Comparison of ENCODE assay signal across 25 mouse cellular contexts in genomic region chr16:51532496-51532895, GRCm38 (mm10).
DNase-seq lines count a peak whose midpoint lies in the region; ATAC-seq and TF ChIP-seq lines count a peak whose summit lies in the region.
"Had no signal": no experiment of that assay in that cellular context is flagged by ENCODE, and none has a peak within 500 bp of the region (broad histone marks: within the 10 kb centered on the region; RNA-seq: fewer than 3 reads in every experiment).

No protein-coding gene starts in this region.

- dilution Hi-C loops in CH12.LX (cut with MboI; ENCODE audit: extremely low pct_ligation_motif_present, extremely low pct_unique_long_range_greater_than_20kb, low sequenced_read_pairs), result no loop called here

- 96% methylated on average over 1 of the region's 1 CpGs for WGBS in midbrain, embryonic 11.5 days
- 94% methylated on average over 1 of the region's 1 CpGs for WGBS in midbrain, embryonic 14.5 days

- no peak overlapping the region for H3K9ac ChIP-seq in midbrain, embryonic 11.5 days (ENCODE audit: low read length)
- no peak overlapping the region for H3K9ac ChIP-seq in midbrain, embryonic 14.5 days (replicated peaks; ENCODE audit: low read length)
- H3K9ac ChIP-seq in CH12.LX (ENCODE audit: insufficient read depth, low read depth), result no peak overlapping the region
- H3K9ac ChIP-seq: embryonic facial prominence, embryonic 15.5 days; forebrain, embryonic 15.5 days; hindbrain, embryonic 12.5 days had no signal

- H3K36me3 ChIP-seq in midbrain, embryonic 11.5 days (ENCODE audit: control insufficient read depth, insufficient read depth, low read length), result no peaks in the 10 kb centered on the region
- no peaks in the 10 kb centered on the region for H3K36me3 ChIP-seq in midbrain, embryonic 14.5 days (ENCODE audit: control insufficient read depth, insufficient read depth, low read length)
- H3K36me3 ChIP-seq in CH12.LX (replicated peaks in 1 of 2; ENCODE audit: control insufficient read depth in 1 of 2, insufficient read depth in 1 of 2, low read length in 1 of 2), result no peaks in the 10 kb centered on the region
- H3K36me3 ChIP-seq: embryonic facial prominence, embryonic 15.5 days; forebrain, embryonic 10.5 days; forebrain, embryonic 15.5 days; heart, embryonic 10.5 days; hindbrain, embryonic 12.5 days had no signal

- no peak for TF ChIP-seq CTCF in CH12.LX (conservative IDR thresholded peaks at IDR 0.05 in 1 of 2, IDR thresholded peaks at IDR 0.05 in 1 of 2; ENCODE audit: low read depth in 2 of 2, low read length in 2 of 2)

- H3K9me3 ChIP-seq in midbrain, embryonic 11.5 days (ENCODE audit: control insufficient read depth, low read length), result no peaks in the 10 kb centered on the region
- no peaks in the 10 kb centered on the region for H3K9me3 ChIP-seq in midbrain, embryonic 14.5 days (ENCODE audit: control insufficient read depth, low read length)
- H3K9me3 ChIP-seq in CH12.LX (replicated peaks; ENCODE audit: low read length), result no peaks in the 10 kb centered on the region
- H3K9me3 ChIP-seq: embryonic facial prominence, embryonic 15.5 days; forebrain, embryonic 10.5 days; forebrain, embryonic 15.5 days; heart, embryonic 10.5 days; hindbrain, embryonic 12.5 days had no signal

- no peaks in the 10 kb centered on the region for H3K79me2 ChIP-seq in CH12.LX (replicated peaks; ENCODE audit: control insufficient read depth, extremely low read depth, insufficient read depth, poor library complexity, severe bottlenecking)

- ATAC-seq in midbrain, embryonic 11.5 days (ENCODE audit: low FRiP score), result no peak
- no peak for ATAC-seq in midbrain, embryonic 14.5 days (ENCODE audit: low FRiP score, low TSS enrichment)
- ATAC-seq: CD4-positive, CD25-positive, alpha-beta regulatory T cell, adult 4 months; forebrain, embryonic 15.5 days; hindbrain, embryonic 16.5 days; inflammation-experienced regulatory T-cells, adult 6 months had no signal

- TF ChIP-seq POLR2A in CH12.LX (IDR thresholded peaks at IDR 0.05; ENCODE audit: low read depth, low read length), result no peak

- in situ Hi-C loops in CH12.LX (cut with MboI; ENCODE audit: low pct_ligation_motif_present, low pct_unique_long_range_greater_than_20kb, low sequenced_read_pairs), result no loop called here

- no peak overlapping the region for H3K4me3 ChIP-seq in midbrain, embryonic 11.5 days (ENCODE audit: low read depth, low read length)
- no peak overlapping the region for H3K4me3 ChIP-seq in midbrain, embryonic 14.5 days (replicated peaks; ENCODE audit: low read depth, low read length)
- H3K4me3 ChIP-seq in CH12.LX (replicated peaks in 1 of 3; ENCODE audit: low read depth in 2 of 3, low read length in 2 of 3, poor library complexity in 1 of 3), result no peak overlapping the region
- H3K4me3 ChIP-seq: embryonic facial prominence, embryonic 15.5 days; erythroblast, embryonic 14.5 days; forebrain, embryonic 10.5 days; forebrain, embryonic 15.5 days; heart, embryonic 10.5 days; hindbrain, embryonic 12.5 days had no signal

- TF ChIP-seq EP300 in CH12.LX (IDR thresholded peaks at IDR 0.05; ENCODE audit: low read length), result no peak

- H3K4me1 ChIP-seq in midbrain, embryonic 11.5 days (ENCODE audit: control insufficient read depth, insufficient read depth, low read length), result no peaks in the 10 kb centered on the region
- H3K4me1 ChIP-seq in midbrain, embryonic 14.5 days (ENCODE audit: control insufficient read depth, insufficient read depth, low read length), result no peaks in the 10 kb centered on the region
- peaks cover 0 to 4% of the 10 kb centered on the region in 2 experiments; a peak in 2 of 4 replicates for H3K4me1 ChIP-seq in CH12.LX (ENCODE audit: control insufficient read depth in 1 of 2, insufficient read depth in 2 of 2)
- H3K4me1 ChIP-seq: embryonic facial prominence, embryonic 15.5 days; forebrain, embryonic 10.5 days; forebrain, embryonic 15.5 days; heart, embryonic 10.5 days; hindbrain, embryonic 12.5 days had no signal

- TF ChIP-seq RAD21 in CH12.LX (IDR thresholded peaks at IDR 0.05; ENCODE audit: low read depth, low read length), result no peak

- peak; percentile 16 to 45 for DNase-seq in frontal cortex, adult 2 months (ENCODE audit: extremely low spot score in 1 of 2, low spot score in 1 of 2)
- DNase-seq in frontal cortex, postnatal 10 days (ENCODE audit: low spot score in 2 of 2), result no peak
- peak; percentile 35 for DNase-seq in midbrain, embryonic 11.5 days (ENCODE audit: low spot score, missing footprints)
- DNase-seq in midbrain, embryonic 14.5 days, result no peak
- DNase-seq in CH12.LX (ENCODE audit: extremely low read depth), result peak; percentile 24
- DNase-seq in adrenal gland, postnatal 36 days, result no peak
- DNase-seq in cerebellum, adult 11 months, result no peak
- DNase-seq: adrenal gland, postnatal 14 days; B cell, adult 2 months; cerebellum, adult 8-10 months; cerebellum, postnatal 14 days; embryo, embryonic 11 days; gastrocnemius, postnatal 10 days; heart, adult 18-20 months; heart, postnatal 10 days; heart, postnatal 4 days had no signal

- no peak overlapping the region for H3K4me2 ChIP-seq in midbrain, embryonic 11.5 days
- no peak overlapping the region for H3K4me2 ChIP-seq in midbrain, embryonic 14.5 days (ENCODE audit: low read length)
- no peak overlapping the region for H3K4me2 ChIP-seq in CH12.LX (ENCODE audit: insufficient read depth, low read depth, poor library complexity, severe bottlenecking)
- H3K4me2 ChIP-seq: embryonic facial prominence, embryonic 15.5 days; forebrain, embryonic 15.5 days; hindbrain, embryonic 12.5 days had no signal

- H3K27ac ChIP-seq in midbrain, embryonic 11.5 days (ENCODE audit: low read depth, low read length), result no peak overlapping the region
- H3K27ac ChIP-seq in midbrain, embryonic 14.5 days (replicated peaks; ENCODE audit: low read depth, low read length), result no peak overlapping the region
- H3K27ac ChIP-seq in CH12.LX (ENCODE audit: insufficient read depth, low read depth), result no peak overlapping the region
- H3K27ac ChIP-seq: embryonic facial prominence, embryonic 15.5 days; forebrain, embryonic 10.5 days; forebrain, embryonic 15.5 days; heart, embryonic 10.5 days; hindbrain, embryonic 12.5 days had no signal

- H3K27me3 ChIP-seq in midbrain, embryonic 11.5 days (ENCODE audit: control insufficient read depth, insufficient read depth, low read length), result no peaks in the 10 kb centered on the region
- no peaks in the 10 kb centered on the region for H3K27me3 ChIP-seq in midbrain, embryonic 14.5 days (ENCODE audit: control insufficient read depth, insufficient read depth, low read length)
- H3K27me3 ChIP-seq in CH12.LX (replicated peaks), result no peaks in the 10 kb centered on the region
- H3K27me3 ChIP-seq: embryonic facial prominence, embryonic 15.5 days; forebrain, embryonic 15.5 days; hindbrain, embryonic 12.5 days had no signal

TF ChIP-seq in CH12.LX, 34 proteins besides CTCF, POLR2A, EP300 and RAD21:
- TF ChIP-seq MAX (IDR thresholded peaks at IDR 0.05; ENCODE audit: low read length) (no peak), SIN3A (IDR thresholded peaks at IDR 0.05; ENCODE audit: low read length) (no peak), HCFC1 (IDR thresholded peaks at IDR 0.05; ENCODE audit: low read depth, low read length) (no peak), SMC3 (IDR thresholded peaks at IDR 0.05; ENCODE audit: low read depth, low read length) (no peak), RCOR1 (conservative IDR thresholded peaks at IDR 0.05; ENCODE audit: low read depth, low read length) (no peak), USF1 (IDR thresholded peaks at IDR 0.05; ENCODE audit: low read depth, low read length) (no peak), TCF12 (IDR thresholded peaks at IDR 0.05; ENCODE audit: low read depth, low read length) (no peak), UBTF (IDR thresholded peaks at IDR 0.05; ENCODE audit: low read depth, low read length) (no peak), ELF1 (IDR thresholded peaks at IDR 0.05; ENCODE audit: low read depth, low read length) (no peak), E2F4 (IDR thresholded peaks at IDR 0.05; ENCODE audit: insufficient replicate concordance, low read depth, low read length) (no peak), USF2 (conservative IDR thresholded peaks at IDR 0.05; ENCODE audit: low read depth, low read length) (no peak), ZMIZ1 (IDR thresholded peaks at IDR 0.05; ENCODE audit: low read depth, low read length) (no peak), MXI1 (IDR thresholded peaks at IDR 0.05; ENCODE audit: low read depth, low read length) (no peak), MAZ (IDR thresholded peaks at IDR 0.05; ENCODE audit: low read depth, low read length) (no peak), KAT2A (IDR thresholded peaks at IDR 0.05; ENCODE audit: insufficient replicate concordance, low read length) (no peak)

Comparison
In these comparisons a context has a peak if more than half of its experiments do, and no peak if none do; other contexts are left out.
1. DNase-seq: peak in frontal cortex, adult 2 months (2 of 2), midbrain, embryonic 11.5 days (single experiment) and CH12.LX (single experiment); none in frontal cortex, postnatal 10 days (0 of 2), midbrain, embryonic 14.5 days (single experiment), adrenal gland, postnatal 36 days (0 of 2) and cerebellum, adult 11 months (single experiment).